Comparison of ENCODE assay signal across 16 mouse cellular contexts in genomic region chr3:151384850-151385249, GRCm38 (mm10). TPM values are rescaled to one million over a fixed set of nuclear protein-coding genes. Genes with fewer than 3 reads are reported as not detected.
"Had no signal": no experiment of that assay in that cellular context is flagged by ENCODE, and none has a peak within 500 bp of the region (broad histone marks: within the 10 kb centered on the region; RNA-seq: fewer than 3 reads in every experiment).

No protein-coding gene starts in this region.

- DNase-seq: retina, postnatal 1 day; right cerebral cortex, adult 18-20 months; right cerebral cortex, postnatal 14 days; right cerebral cortex, postnatal 25 days; right cerebral cortex, postnatal 4 days; spleen, adult 18-20 months; thymus, adult 18-20 months; thymus, adult 2 months; thymus, postnatal 14 days; thymus, postnatal 25 days; thymus, postnatal 36 days; thymus, postnatal 4 days had no signal

- H3K4me3 ChIP-seq: neural tube, embryonic 15.5 days; stomach, embryonic 15.5 days had no signal

- H3K4me2 ChIP-seq: neural tube, embryonic 15.5 days; stomach, embryonic 15.5 days had no signal

- H3K9ac ChIP-seq: neural tube, embryonic 15.5 days; stomach, embryonic 15.5 days had no signal

- H3K27me3 ChIP-seq: neural tube, embryonic 15.5 days; stomach, embryonic 15.5 days had no signal

- H3K27ac ChIP-seq: neural tube, embryonic 15.5 days; stomach, embryonic 15.5 days; stomach, postnatal 0 days had no signal

- H3K9me3 ChIP-seq: neural tube, embryonic 15.5 days; stomach, embryonic 15.5 days had no signal

- H3K4me1 ChIP-seq: neural tube, embryonic 15.5 days; stomach, embryonic 15.5 days had no signal

- H3K36me3 ChIP-seq: neural tube, embryonic 15.5 days; stomach, embryonic 15.5 days had no signal

RNA-seq across cellular contexts. Expression of gene Adgrl4, which starts 52.8 kb away (rescaled TPM):
- total RNA-seq: neutrophil, adult 5-6 weeks had no signal
